Mouse (Mus musculus): ENCODE data around the gene Map4k4.

Map4k4 gene

DNA sequence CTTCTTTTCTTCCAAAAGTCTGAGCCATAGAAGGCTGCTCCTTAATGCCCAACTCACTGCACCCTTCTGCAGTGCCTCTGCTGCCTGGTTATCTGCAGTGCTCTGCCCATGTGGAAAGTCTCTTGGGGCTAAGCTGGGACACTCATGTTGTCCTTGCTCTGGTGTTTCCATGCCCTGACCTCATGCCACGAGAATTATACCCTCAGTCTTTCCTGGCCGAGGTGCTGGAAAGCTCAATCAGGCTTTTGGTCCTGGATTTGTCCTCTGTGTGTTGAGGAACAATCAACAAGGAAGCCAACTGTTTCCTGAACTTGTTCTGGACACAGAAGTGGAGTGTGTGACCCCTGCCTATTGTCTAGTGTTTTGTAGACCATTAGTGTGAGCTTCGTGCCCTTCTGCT, 81.3 kb downstream of the Map4k4 start:
- TF ChIP-seq GATA4 (IDR thresholded peaks at IDR 0.05; ENCODE audit: insufficient replicate concordance, low read length): no peak

DNA sequence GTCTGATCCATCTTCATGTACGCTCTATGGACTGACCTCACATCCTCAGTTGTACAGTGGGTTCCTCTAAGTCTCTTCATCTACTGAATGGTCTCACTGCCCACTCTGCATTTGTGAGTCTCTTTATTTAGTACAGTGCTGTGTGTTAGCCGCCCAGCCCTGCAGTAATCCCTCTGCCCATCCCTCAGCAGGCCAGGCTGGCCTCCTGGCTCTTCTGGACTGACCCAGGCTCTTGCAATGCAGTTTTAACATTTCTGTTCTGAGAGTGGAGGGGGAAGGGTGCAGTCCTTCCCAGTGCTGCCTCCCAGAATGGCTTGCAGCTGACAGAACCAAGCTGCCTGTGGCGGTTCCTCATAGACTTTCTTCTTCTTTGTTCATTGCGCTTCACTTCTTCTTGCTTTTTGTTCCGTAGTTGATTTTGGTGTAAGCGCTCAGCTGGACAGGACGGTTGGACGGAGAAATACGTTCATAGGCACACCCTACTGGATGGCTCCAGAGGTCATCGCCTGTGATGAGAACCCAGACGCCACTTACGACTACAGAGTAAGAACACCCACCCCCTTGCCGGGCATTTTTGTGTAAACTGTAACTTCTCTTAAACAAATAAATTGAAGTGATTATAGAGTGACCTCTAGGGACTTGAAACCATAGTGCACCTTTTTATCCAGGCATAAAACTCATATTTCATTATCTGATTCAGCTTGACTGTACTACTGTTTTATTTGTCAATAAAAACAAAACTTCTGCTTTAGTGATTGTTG, 82.2 kb downstream of the Map4k4 start:
- TF ChIP-seq GATA4 (IDR thresholded peaks at IDR 0.05; ENCODE audit: insufficient replicate concordance, low read length): no peak

DNA sequence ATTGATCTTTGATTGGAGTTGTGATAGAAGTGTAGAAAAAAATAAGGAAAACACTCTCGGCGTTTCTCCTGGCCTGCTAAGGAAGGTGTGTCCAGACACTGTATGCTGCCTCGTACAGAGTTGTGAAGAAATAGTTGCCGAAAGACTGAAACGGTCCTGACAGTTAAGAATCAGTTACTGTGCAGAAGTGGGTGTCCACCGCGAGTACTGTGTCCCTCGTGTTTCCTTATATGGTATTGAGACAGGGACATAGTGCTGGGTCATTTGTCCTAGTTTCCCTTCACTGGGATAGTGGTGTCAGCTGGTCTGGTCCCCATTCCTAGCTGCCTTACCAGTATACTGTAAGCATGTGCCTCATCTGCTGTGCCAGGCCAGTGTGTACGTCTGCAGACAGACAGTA, 83.6 kb downstream of the Map4k4 start:
- no peak for TF ChIP-seq GATA4 (IDR thresholded peaks at IDR 0.05; ENCODE audit: insufficient replicate concordance, low read length)

DNA sequence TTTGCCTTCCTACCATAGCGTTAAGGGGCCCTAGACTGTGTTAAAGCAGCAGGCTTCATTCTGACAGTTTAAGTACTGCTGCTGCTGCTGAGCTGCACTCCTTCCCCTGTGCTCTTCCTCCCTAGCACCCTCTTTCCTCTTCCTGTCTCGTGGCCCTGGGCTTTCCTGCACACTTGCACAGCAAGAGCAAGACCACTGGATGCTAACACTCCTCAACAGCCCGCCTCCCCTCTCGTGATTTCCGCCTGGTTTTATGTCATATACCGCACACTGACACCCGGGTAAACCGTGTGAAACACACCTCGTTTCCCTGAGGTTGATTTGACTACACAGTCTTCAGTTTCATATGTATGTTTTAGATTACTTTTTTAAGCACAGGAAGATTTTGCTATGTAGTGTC, 86.1 kb downstream of the Map4k4 start:
- no peak for TF ChIP-seq GATA4 (IDR thresholded peaks at IDR 0.05; ENCODE audit: insufficient replicate concordance, low read length)

DNA sequence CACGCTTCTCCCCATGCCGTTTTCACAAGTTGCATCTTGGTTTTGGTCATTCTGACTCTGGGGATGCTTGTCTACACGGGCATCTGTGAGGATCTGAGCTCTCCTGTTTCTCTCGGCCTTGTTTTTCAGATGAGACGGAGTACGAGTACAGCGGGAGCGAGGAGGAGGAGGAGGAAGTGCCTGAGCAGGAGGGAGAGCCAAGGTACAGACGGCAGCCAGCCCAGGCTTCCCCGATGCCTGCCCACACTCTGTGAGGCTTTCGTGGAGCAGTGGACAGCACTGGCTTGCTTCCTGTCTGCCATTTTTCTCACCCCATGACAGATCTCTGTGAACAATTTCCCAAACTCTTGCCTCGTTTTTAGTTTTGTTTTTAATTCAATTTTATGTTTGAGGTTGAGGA, 88.1 kb downstream of the Map4k4 start:
- TF ChIP-seq GATA4 (IDR thresholded peaks at IDR 0.05; ENCODE audit: insufficient replicate concordance, low read length): no peak

DNA sequence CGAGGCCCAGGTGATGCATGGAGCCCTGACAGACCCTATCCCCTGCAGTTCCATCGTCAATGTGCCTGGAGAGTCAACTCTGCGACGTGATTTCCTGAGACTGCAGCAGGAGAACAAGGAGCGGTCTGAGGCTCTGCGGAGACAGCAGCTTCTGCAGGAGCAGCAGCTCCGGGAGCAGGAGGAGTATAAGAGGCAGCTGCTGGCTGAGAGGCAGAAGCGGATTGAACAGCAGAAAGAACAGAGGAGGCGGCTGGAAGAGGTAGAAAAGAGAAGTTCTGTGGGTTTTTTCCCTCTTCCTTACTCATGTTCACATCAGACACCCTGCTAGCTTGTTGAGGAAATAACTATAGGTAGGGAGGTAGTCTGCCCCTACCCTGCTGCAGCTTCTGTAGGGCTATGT, 89.3 kb downstream of the Map4k4 start:
- TF ChIP-seq GATA4 (IDR thresholded peaks at IDR 0.05; ENCODE audit: insufficient replicate concordance, low read length): no peak

DNA sequence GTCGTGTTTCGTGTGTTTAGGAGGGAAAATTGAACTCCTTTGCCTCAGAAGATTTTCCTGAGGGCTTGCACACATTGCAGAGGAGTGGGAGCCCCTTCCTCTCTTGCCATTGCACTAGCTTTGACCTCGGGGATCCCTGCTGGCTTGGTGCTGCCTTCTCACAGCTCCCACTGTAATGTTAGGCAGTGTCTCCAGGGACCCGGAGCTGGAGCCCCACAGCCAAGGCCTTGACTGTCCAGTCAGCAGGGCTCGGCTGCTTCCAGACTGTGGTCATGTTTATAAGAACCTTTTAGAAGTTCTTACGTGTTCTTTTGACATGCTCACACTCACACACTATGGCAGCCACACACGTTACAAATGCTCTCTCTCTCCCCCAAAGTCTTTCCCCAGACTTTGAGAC, 93.2 kb downstream of the Map4k4 start:
- no peak for TF ChIP-seq GATA4 (IDR thresholded peaks at IDR 0.05; ENCODE audit: insufficient replicate concordance, low read length)

DNA sequence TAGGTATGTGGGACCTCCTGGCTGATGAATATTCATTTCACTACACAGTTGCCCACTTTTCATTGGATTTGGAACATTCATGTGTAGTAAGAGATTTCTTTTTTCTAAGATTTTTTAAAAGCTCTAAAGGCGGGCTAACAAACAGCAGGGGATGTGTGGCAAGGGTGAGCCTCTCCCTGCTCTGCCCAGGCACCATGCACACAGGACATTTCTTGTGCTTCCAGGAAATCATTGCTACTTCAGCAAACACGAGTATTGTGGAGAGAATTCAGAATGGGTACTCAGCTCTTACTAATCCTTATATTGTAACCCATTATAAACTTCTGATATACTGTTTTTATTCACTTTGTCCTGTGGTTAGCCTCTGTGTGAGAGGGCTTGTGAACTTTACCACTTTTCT, 94.9 kb downstream of the Map4k4 start:
- no peak for TF ChIP-seq GATA4 (IDR thresholded peaks at IDR 0.05; ENCODE audit: insufficient replicate concordance, low read length)

DNA sequence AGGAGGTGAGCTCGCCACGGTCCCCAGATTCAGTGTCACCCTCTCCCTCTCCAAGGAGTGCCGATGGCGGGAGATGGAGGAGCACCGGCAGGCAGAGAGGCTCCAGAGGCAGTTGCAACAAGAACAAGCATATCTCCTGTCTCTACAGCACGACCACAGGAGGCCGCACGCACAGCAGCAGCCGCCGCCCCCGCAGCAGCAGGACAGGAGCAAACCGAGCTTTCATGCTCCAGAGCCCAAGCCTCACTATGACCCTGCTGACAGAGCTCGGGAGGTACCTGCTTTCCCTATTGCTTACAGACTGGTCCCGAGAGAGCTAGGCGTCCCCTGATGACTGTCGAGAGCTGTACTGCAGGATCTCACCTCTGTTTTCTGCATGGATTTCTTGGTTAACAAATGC, 99.8 kb downstream of the Map4k4 start:
- TF ChIP-seq GATA4 (IDR thresholded peaks at IDR 0.05; ENCODE audit: insufficient replicate concordance, low read length): no peak

DNA sequence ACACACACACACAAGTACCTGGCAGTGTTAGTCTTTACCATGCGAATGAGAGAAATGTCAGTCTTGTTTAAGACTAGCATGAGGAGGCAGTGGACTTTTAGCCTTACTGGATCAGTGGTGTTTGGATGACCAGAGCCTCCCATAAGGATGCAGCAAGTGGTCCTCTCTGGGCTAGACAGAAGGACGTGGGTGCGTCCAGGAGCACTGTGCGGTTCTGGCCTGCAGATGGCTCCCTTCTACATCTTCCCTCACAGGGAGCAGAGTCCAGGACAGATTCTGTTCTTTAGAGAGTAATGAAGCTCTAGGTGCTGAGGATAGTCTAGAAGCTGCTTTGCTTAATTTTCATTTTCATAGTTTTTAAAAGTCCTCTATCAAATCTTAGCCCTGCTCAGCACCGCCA, 100.2 kb downstream of the Map4k4 start:
- no peak for TF ChIP-seq GATA4 (IDR thresholded peaks at IDR 0.05; ENCODE audit: insufficient replicate concordance, low read length)

DNA sequence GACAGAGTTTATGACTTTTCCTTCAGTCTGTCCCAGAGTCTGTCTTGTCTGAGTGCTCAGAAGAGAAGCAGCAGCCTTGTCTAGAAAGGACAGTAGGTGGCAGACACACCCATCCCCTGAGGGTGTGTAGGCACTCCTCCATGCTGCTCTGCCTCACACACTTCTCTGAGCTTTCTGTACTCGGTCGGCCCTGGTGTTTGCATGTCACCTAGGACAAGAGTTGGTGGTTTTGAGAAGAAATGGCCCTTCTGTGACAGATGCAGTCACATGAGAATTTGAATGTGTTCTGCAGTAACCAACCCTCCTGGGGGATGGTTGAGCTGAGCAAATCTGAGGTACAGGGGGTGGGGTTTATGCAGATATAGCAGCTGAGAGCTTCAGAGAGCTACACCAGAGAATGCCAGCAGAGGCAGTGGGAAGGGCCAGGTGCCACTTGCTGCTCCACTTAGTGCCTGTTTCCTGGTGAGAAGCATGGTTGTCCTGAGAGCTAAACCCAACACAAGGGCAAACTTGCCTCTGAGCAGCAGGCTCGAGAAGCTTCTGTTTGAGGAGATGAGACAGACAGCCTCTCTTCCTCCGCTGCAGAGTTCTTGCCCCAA, 101.5 kb downstream of the Map4k4 start:
- TF ChIP-seq GATA4 (IDR thresholded peaks at IDR 0.05; ENCODE audit: insufficient replicate concordance, low read length): no peak

DNA sequence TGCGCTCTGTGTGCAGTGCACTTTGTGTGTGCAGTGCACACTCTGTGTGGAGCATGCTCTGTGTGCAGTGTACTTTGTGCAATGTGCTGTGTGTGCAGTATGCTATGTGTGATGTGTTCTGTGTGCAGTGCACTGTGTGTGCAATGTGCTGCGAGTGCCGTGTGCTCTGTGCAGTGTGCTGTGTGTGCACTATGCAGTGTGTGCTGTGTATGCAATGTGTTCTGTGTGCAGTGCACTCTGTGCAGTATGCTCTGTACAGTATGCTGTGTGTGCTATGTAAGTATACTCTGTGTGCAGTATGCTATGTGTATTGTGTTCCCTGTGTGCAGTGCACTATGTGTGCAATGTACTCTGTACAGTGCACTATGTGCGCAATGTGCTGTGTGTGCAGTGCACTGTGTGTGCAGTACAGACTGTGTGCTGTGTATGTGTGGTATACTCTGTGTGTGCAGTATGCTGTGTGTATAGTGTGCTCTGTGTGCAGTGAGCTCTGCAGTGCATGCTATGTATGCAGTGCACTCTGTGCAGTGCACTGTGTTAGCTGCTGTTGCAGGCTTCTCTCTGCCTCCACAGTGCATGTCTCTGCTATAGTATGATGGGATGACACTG, 105.4 kb downstream of the Map4k4 start:
- no peak for TF ChIP-seq GATA4 (IDR thresholded peaks at IDR 0.05; ENCODE audit: insufficient replicate concordance, low read length)

DNA sequence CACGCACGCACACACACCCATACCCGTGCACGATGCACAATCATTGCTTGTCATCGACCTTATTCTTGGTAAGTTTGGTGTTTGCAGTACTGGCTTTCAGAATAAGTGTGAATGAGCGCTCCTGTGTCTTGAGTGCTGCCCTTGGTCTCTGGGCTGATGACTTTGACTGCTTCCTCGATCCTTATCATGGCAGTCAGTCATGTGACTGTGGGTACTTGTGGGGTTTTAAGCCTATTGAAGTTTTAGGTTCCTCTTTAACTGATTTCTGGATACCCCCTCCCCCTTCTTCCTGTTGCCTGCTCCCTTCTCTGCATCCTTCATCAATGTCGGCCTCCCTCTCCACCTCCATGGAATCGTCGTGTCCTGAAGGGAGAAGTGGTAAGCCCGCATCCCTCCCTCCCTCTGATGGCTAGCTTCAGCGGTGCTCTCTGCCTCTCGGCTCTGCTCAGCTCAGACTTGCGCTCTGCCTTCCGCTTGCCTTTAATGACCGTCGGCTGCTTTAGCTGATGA, 107.3 kb downstream of the Map4k4 start:
- TF ChIP-seq GATA4 (IDR thresholded peaks at IDR 0.05; ENCODE audit: insufficient replicate concordance, low read length): no peak

DNA sequence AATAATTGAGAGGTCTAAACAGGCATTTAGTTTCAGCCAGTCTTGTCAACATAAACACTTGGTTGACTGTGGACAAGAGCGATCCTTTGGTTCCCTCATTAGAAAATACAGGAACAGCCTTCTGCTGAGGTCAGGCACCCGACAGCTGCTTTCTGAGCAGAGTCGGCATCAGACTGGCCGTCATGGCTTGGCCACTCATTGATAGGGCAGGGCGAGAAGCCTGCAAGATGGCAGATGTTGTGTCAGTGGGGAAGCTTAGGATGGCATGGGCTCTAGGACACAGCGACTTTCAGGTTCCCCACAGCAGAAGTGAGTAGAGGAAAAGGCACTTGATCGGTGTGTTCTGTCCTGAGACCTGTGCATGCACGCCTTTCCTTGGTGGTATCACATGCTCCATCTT, 112.0 kb downstream of the Map4k4 start:
- no peak for TF ChIP-seq GATA4 (IDR thresholded peaks at IDR 0.05; ENCODE audit: insufficient replicate concordance, low read length)

DNA sequence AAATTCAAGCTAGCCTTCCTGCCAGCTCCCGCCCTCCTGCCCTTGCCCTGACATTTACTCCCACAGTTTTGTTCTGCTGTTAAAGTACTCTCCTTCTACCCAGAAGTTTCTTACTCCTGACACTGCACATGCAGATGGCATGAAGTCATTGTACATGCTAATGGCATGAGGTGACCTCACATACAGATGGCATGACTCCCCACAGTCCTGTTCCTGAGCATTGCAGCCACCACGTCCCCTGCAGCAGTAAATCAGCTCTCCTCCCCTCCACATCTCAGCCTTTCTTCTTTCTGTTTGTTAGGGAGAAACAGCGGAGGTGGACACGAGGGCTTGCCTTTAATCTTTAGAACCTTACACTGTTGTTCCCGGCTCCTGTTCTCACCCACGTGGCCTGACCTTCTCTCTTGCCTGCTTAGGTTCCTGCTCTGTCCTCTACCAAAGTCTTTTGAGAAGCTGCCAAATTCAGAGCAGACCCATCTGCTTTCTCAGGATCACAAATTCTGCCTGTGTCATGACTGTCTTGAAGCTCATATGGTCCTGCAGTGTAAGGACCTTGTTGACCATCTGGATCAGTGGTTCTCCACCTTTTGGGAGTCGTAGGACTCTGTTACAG, 114.5 kb downstream of the Map4k4 start:
- TF ChIP-seq GATA4 (IDR thresholded peaks at IDR 0.05; ENCODE audit: insufficient replicate concordance, low read length): no peak

DNA sequence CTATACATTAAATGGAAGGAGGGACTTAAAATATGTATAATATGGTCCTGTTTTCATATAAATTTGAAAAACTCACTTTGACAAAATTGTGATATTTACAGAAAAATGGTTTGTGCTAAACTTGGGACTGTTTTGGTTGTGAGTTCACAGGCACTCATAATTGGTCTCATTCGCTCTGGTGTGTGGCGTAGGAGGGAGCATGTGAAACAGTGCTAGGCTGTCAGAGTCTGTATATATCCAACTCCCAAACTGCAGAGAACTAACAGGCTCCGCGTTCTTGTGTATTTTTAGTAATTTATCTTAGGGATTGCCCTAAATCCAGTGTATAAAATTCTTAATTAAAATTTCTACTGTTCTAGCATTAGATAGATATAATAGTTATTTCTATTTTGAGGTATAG, 120.9 kb downstream of the Map4k4 start:
- TF ChIP-seq GATA4 (IDR thresholded peaks at IDR 0.05; ENCODE audit: insufficient replicate concordance, low read length): no peak
